15 mouse cellular contexts compared by ENCODE assay signal in the genomic region with DNA sequence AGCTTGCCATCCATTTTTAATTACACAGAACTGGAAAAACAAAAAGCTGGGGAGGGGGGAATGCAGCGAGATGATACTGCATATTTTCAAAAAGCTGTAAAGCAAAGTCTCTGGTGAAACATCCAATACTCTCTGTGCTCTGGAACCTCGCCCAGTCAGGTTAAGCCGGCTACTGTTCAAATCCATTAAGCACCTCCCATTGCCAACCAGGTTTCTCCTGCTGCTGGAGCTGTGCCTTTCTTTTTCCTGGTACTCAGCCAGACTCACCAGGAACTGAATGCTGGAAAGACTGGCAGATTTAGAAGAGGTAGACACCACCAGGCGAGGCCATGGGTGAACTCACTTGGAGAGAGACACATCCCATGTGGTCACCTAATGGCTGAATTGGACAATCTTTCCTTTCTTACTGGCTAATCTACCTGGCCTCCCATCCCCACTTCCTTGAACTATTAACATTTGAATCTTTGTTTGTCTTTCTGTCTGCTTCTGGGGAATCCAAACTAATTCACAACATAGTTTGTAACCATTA.
A peak's percentile ranks its signal among the peaks of the same experiment; 100 is the strongest.
DNase-seq lines count a peak whose midpoint lies in the region; ATAC-seq and TF ChIP-seq lines count a peak whose summit lies in the region.
"Had no signal": no experiment of that assay in that cellular context is flagged by ENCODE, and none has a peak within 500 bp of the region (broad histone marks: within the 10 kb centered on the region; RNA-seq: fewer than 3 reads in every experiment).

No protein-coding gene starts in this region.

- H3K4me3 ChIP-seq in hindbrain, postnatal 0 days (ENCODE audit: low read length) = no peak overlapping the region
- H3K4me3 ChIP-seq in hindbrain, embryonic 13.5 days = no peak overlapping the region
- no peak overlapping the region for H3K4me3 ChIP-seq in neural tube, embryonic 15.5 days (replicated peaks)
- H3K4me3 ChIP-seq: hindbrain, embryonic 15.5 days; liver, embryonic 15.5 days; stomach, embryonic 15.5 days had no signal

- WGBS in hindbrain, postnatal 0 days = 57% methylated on average over 4 of the region's 4 CpGs
- WGBS in hindbrain, embryonic 13.5 days = 77% methylated on average over 4 of the region's 4 CpGs
- WGBS in neural tube, embryonic 15.5 days = 72% methylated on average over 4 of the region's 4 CpGs

- DNase-seq in hindbrain, postnatal 0 days (ENCODE audit: low spot score) = peak; percentile 17
- peak; percentile 1 for DNase-seq in ovary, adult 18-20 months (ENCODE audit: low spot score)
- no peak for DNase-seq in ovary, postnatal 10 days (ENCODE audit: low spot score)
- DNase-seq in cerebellum, postnatal 10 days = peak; percentile 84 to 92
- DNase-seq in ovary, postnatal 14 days (ENCODE audit: low spot score) = peak; percentile 1
- no peak for DNase-seq in gastrocnemius, adult 8-10 months (ENCODE audit: low spot score in 2 of 2)
- DNase-seq: gastrocnemius, postnatal 36 days; thymus, postnatal 14 days had no signal

- no peaks in the 10 kb centered on the region for H3K4me1 ChIP-seq in hindbrain, postnatal 0 days (ENCODE audit: insufficient read depth, low read length)
- H3K4me1 ChIP-seq in hindbrain, embryonic 13.5 days (replicated peaks) = no peaks in the 10 kb centered on the region
- no peaks in the 10 kb centered on the region for H3K4me1 ChIP-seq in neural tube, embryonic 15.5 days
- H3K4me1 ChIP-seq: hindbrain, embryonic 15.5 days; liver, embryonic 15.5 days; stomach, embryonic 15.5 days had no signal

- TF ChIP-seq CTCF in hindbrain, postnatal 0 days (IDR thresholded peaks at IDR 0.05; ENCODE audit: low read depth) = no peak

- no peak for ATAC-seq in hindbrain, postnatal 0 days
- no peak for ATAC-seq in hindbrain, embryonic 13.5 days (ENCODE audit: low FRiP score)
- ATAC-seq in neural tube, embryonic 15.5 days (ENCODE audit: low FRiP score) = no peak

- H3K9ac ChIP-seq in hindbrain, postnatal 0 days (replicated peaks; ENCODE audit: low read length) = no peak overlapping the region
- H3K9ac ChIP-seq in hindbrain, embryonic 13.5 days = no peak overlapping the region
- H3K9ac ChIP-seq in neural tube, embryonic 15.5 days (replicated peaks) = no peak overlapping the region
- H3K9ac ChIP-seq: hindbrain, embryonic 15.5 days; liver, embryonic 15.5 days; stomach, embryonic 15.5 days had no signal

- no peak overlapping the region for H3K4me2 ChIP-seq in hindbrain, postnatal 0 days (ENCODE audit: low read depth, low read length)
- no peak overlapping the region for H3K4me2 ChIP-seq in hindbrain, embryonic 13.5 days
- H3K4me2 ChIP-seq in neural tube, embryonic 15.5 days = no peak overlapping the region
- H3K4me2 ChIP-seq: hindbrain, embryonic 15.5 days; liver, embryonic 15.5 days; stomach, embryonic 15.5 days had no signal

- no peaks in the 10 kb centered on the region for H3K36me3 ChIP-seq in hindbrain, postnatal 0 days (ENCODE audit: insufficient read depth, low read length)
- no peaks in the 10 kb centered on the region for H3K36me3 ChIP-seq in hindbrain, embryonic 13.5 days
- no peaks in the 10 kb centered on the region for H3K36me3 ChIP-seq in neural tube, embryonic 15.5 days
- H3K36me3 ChIP-seq: G1E; hindbrain, embryonic 15.5 days; liver, embryonic 15.5 days; stomach, embryonic 15.5 days had no signal

- no peak overlapping the region for H3K27ac ChIP-seq in hindbrain, postnatal 0 days
- H3K27ac ChIP-seq in hindbrain, embryonic 13.5 days = no peak overlapping the region
- H3K27ac ChIP-seq in neural tube, embryonic 15.5 days (replicated peaks) = no peak overlapping the region
- H3K27ac ChIP-seq: hindbrain, embryonic 15.5 days; liver, embryonic 15.5 days; macrophage; stomach, embryonic 15.5 days had no signal

- H3K9me3 ChIP-seq in hindbrain, postnatal 0 days (ENCODE audit: low read length) = no peaks in the 10 kb centered on the region
- no peaks in the 10 kb centered on the region for H3K9me3 ChIP-seq in hindbrain, embryonic 13.5 days
- H3K9me3 ChIP-seq in neural tube, embryonic 15.5 days (replicated peaks) = no peaks in the 10 kb centered on the region
- H3K9me3 ChIP-seq: G1E; hindbrain, embryonic 15.5 days; liver, embryonic 15.5 days; stomach, embryonic 15.5 days had no signal

- no peaks in the 10 kb centered on the region for H3K27me3 ChIP-seq in hindbrain, postnatal 0 days (ENCODE audit: insufficient read depth, low read length)
- H3K27me3 ChIP-seq in hindbrain, embryonic 13.5 days = no peaks in the 10 kb centered on the region
- H3K27me3 ChIP-seq in neural tube, embryonic 15.5 days (replicated peaks) = no peaks in the 10 kb centered on the region
- H3K27me3 ChIP-seq: hindbrain, embryonic 15.5 days; liver, embryonic 15.5 days; stomach, embryonic 15.5 days had no signal

Comparison
In these comparisons a context has a peak if more than half of its experiments do, and no peak if none do; other contexts are left out.
1. DNase-seq: peak in hindbrain, postnatal 0 days (single experiment), ovary, adult 18-20 months (single experiment), cerebellum, postnatal 10 days (2 of 2) and ovary, postnatal 14 days (single experiment); none in ovary, postnatal 10 days (single experiment) and gastrocnemius, adult 8-10 months (0 of 2).